Mouse (Mus musculus): Measurements from ENCODE around the gene App. TPM values are rescaled to one million over a fixed set of nuclear protein-coding genes. Genes with fewer than 3 reads are reported as not detected.

App gene
- total and polyA plus RNA-seq, 2 experiments, result 28.9 to 29.9 TPM

GRCm38 (mm10) chr16:85106644-85107323 is 66.8 kb downstream of the App start:
- Histone ChIP-seq H3K4me3 (ENCODE audit: insufficient read depth, low read depth, low read length) (no peak overlapping the region), H3K27me3 (ENCODE audit: control insufficient read depth, insufficient read depth, low read length) (no peaks in the 10 kb centered on the region), H3K36me3 (ENCODE audit: control insufficient read depth, insufficient read depth, low read length) (0 out of 2 replicates have a peak, but pooled peaks cover 3% of the 10 kb centered on the region), H3K27ac (replicated peaks; ENCODE audit: insufficient read depth, low read depth, low read length) (no peak overlapping the region), H3K4me1 (ENCODE audit: control insufficient read depth, insufficient read depth, low read length) (no peaks in the 10 kb centered on the region), H3K79me2 (ENCODE audit: control insufficient read depth, insufficient read depth, low read length) (no peaks in the 10 kb centered on the region), H3K9ac (ENCODE audit: low read depth, low read length) (no peak overlapping the region)
- DNase-seq (ENCODE audit: extremely low read depth, low read depth, low spot score), result no peak
- WGBS, result 94% methylated on average over 9 of the region's 9 CpGs
- TF ChIP-seq CTCF (IDR thresholded peaks at IDR 0.05; ENCODE audit: low read depth, low read length) (no peak), POLR2A (IDR thresholded peaks at IDR 0.05; ENCODE audit: extremely low read depth, insufficient read depth, low read length) (no peak)

- TF ChIP-seq POLR2A (IDR thresholded peaks at IDR 0.05; ENCODE audit: extremely low read depth, insufficient read depth, low read length), result no peak
- no peak for TF ChIP-seq CTCF (IDR thresholded peaks at IDR 0.05; ENCODE audit: low read depth, low read length)
- DNase-seq (ENCODE audit: extremely low read depth, low read depth, low spot score), result no peak
- WGBS, result 79% methylated on average over 4 of the region's 4 CpGs
Measured at GRCm38 (mm10) chr16:85105603-85106002, 68.0 kb downstream of the App start.

GRCm38 (mm10) chr16:85103116-85103787 is 70.3 kb downstream of the App start:
- Histone ChIP-seq H3K4me1 (ENCODE audit: control insufficient read depth, insufficient read depth, low read length) (no peaks in the 10 kb centered on the region), H3K4me3 (ENCODE audit: insufficient read depth, low read depth, low read length) (no peak overlapping the region), H3K9ac (ENCODE audit: low read depth, low read length) (no peak overlapping the region), H3K36me3 (ENCODE audit: control insufficient read depth, insufficient read depth, low read length) (peaks cover 5% of the 10 kb centered on the region; the same call in 1 of the 2 replicates), H3K27ac (replicated peaks; ENCODE audit: insufficient read depth, low read depth, low read length) (no peak overlapping the region), H3K27me3 (ENCODE audit: control insufficient read depth, insufficient read depth, low read length) (no peaks in the 10 kb centered on the region), H3K79me2 (ENCODE audit: control insufficient read depth, insufficient read depth, low read length) (no peaks in the 10 kb centered on the region)
- TF ChIP-seq POLR2A (IDR thresholded peaks at IDR 0.05; ENCODE audit: extremely low read depth, insufficient read depth, low read length), result no peak
- no peak for DNase-seq (ENCODE audit: extremely low read depth, low read depth, low spot score)
- WGBS, result 90% methylated on average over 13 of the region's 13 CpGs

More at GRCm38 (mm10) chr16:85105603-85106002, 68.0 kb downstream of the App start:
- peaks cover 5% of the 10 kb centered on the region; the same call in 1 of the 2 replicates for H3K36me3 ChIP-seq (ENCODE audit: control insufficient read depth, insufficient read depth, low read length)
- H3K4me3 ChIP-seq (ENCODE audit: insufficient read depth, low read depth, low read length), result no peak overlapping the region
- H3K9ac ChIP-seq (ENCODE audit: low read depth, low read length), result no peak overlapping the region
- H3K4me1 ChIP-seq (ENCODE audit: control insufficient read depth, insufficient read depth, low read length), result no peaks in the 10 kb centered on the region
- no peaks in the 10 kb centered on the region for H3K27me3 ChIP-seq (ENCODE audit: control insufficient read depth, insufficient read depth, low read length)
- no peaks in the 10 kb centered on the region for H3K79me2 ChIP-seq (ENCODE audit: control insufficient read depth, insufficient read depth, low read length)
- H3K27ac ChIP-seq (replicated peaks; ENCODE audit: insufficient read depth, low read depth, low read length), result no peak overlapping the region

GRCm38 (mm10) chr16:85101544-85101943 is 72.0 kb downstream of the App start:
- H3K27me3 ChIP-seq (ENCODE audit: control insufficient read depth, insufficient read depth, low read length), result no peaks in the 10 kb centered on the region
- H3K9ac ChIP-seq (ENCODE audit: low read depth, low read length), result no peak overlapping the region
- H3K79me2 ChIP-seq (ENCODE audit: control insufficient read depth, insufficient read depth, low read length), result no peaks in the 10 kb centered on the region
- no peak overlapping the region for H3K4me3 ChIP-seq (ENCODE audit: insufficient read depth, low read depth, low read length)
- WGBS, result 96% methylated on average over 3 of the region's 3 CpGs
- DNase-seq (ENCODE audit: extremely low read depth, low read depth, low spot score), result no peak
- H3K4me1 ChIP-seq (ENCODE audit: control insufficient read depth, insufficient read depth, low read length), result no peaks in the 10 kb centered on the region
- peaks cover 5% of the 10 kb centered on the region; the same call in 1 of the 2 replicates for H3K36me3 ChIP-seq (ENCODE audit: control insufficient read depth, insufficient read depth, low read length)
- TF ChIP-seq POLR2A (IDR thresholded peaks at IDR 0.05; ENCODE audit: extremely low read depth, insufficient read depth, low read length), result no peak
- TF ChIP-seq CTCF (IDR thresholded peaks at IDR 0.05; ENCODE audit: low read depth, low read length), result no peak
- no peak overlapping the region for H3K27ac ChIP-seq (replicated peaks; ENCODE audit: insufficient read depth, low read depth, low read length)

- no peaks in the 10 kb centered on the region for H3K79me2 ChIP-seq (ENCODE audit: control insufficient read depth, insufficient read depth, low read length)
- no peaks in the 10 kb centered on the region for H3K4me1 ChIP-seq (ENCODE audit: control insufficient read depth, insufficient read depth, low read length)
- TF ChIP-seq CTCF (IDR thresholded peaks at IDR 0.05; ENCODE audit: low read depth, low read length) (no peak), POLR2A (IDR thresholded peaks at IDR 0.05; ENCODE audit: extremely low read depth, insufficient read depth, low read length) (no peak)
- DNase-seq (ENCODE audit: extremely low read depth, low read depth, low spot score), result no peak
- no peak overlapping the region for H3K9ac ChIP-seq (ENCODE audit: low read depth, low read length)
- no peak overlapping the region for H3K4me3 ChIP-seq (ENCODE audit: insufficient read depth, low read depth, low read length)
- peaks cover 5% of the 10 kb centered on the region; the same call in 1 of the 2 replicates for H3K36me3 ChIP-seq (ENCODE audit: control insufficient read depth, insufficient read depth, low read length)
- no peaks in the 10 kb centered on the region for H3K27me3 ChIP-seq (ENCODE audit: control insufficient read depth, insufficient read depth, low read length)
- H3K27ac ChIP-seq (replicated peaks; ENCODE audit: insufficient read depth, low read depth, low read length), result no peak overlapping the region
- 89% methylated on average over 3 of the region's 3 CpGs for WGBS
Measured at GRCm38 (mm10) chr16:85100806-85101205, 72.8 kb downstream of the App start.

GRCm38 (mm10) chr16:85099487-85099886 is 74.1 kb downstream of the App start:
- H3K79me2 ChIP-seq (ENCODE audit: control insufficient read depth, insufficient read depth, low read length), result no peaks in the 10 kb centered on the region
- no peak overlapping the region for H3K4me3 ChIP-seq (ENCODE audit: insufficient read depth, low read depth, low read length)
- whole genome bisulfite sequencing, result 71% methylated on average over 7 of the region's 7 CpGs
- H3K27ac ChIP-seq (replicated peaks; ENCODE audit: insufficient read depth, low read depth, low read length), result no peak overlapping the region
- peaks cover 5% of the 10 kb centered on the region; the same call in 1 of the 2 replicates for H3K36me3 ChIP-seq (ENCODE audit: control insufficient read depth, insufficient read depth, low read length)
- H3K27me3 ChIP-seq (ENCODE audit: control insufficient read depth, insufficient read depth, low read length), result no peaks in the 10 kb centered on the region
- H3K9ac ChIP-seq (ENCODE audit: low read depth, low read length), result no peak overlapping the region
- no peaks in the 10 kb centered on the region for H3K4me1 ChIP-seq (ENCODE audit: control insufficient read depth, insufficient read depth, low read length)
- TF ChIP-seq CTCF (IDR thresholded peaks at IDR 0.05; ENCODE audit: low read depth, low read length) (no peak), POLR2A (IDR thresholded peaks at IDR 0.05; ENCODE audit: extremely low read depth, insufficient read depth, low read length) (no peak)
- DNase-seq (ENCODE audit: extremely low read depth, low read depth, low spot score), result no peak

All from liver, adult 2 months (tissue).